Mouse (Mus musculus): ENCODE results near the gene Ablim1.

- TF ChIP-seq CTCF (IDR thresholded peaks at IDR 0.05; ENCODE audit: low read depth, low read length) (no peak), POLR2A (IDR thresholded peaks at IDR 0.05; ENCODE audit: extremely low read depth, insufficient read depth, low read length) (no peak)
These were observed 37.7 kb upstream of the Ablim1 start for GRCm38 (mm10) chr19:57352337-57352935.

Data from liver, adult 2 months (tissue).